Mouse (Mus musculus): ENCODE results near the gene Tmem223.

- no peak for TF ChIP-seq CTCF (IDR thresholded peaks at IDR 0.05; ENCODE audit: insufficient read depth, low read length)
- TF ChIP-seq POLR2A (IDR thresholded peaks at IDR 0.05; ENCODE audit: borderline replicate concordance, extremely low read depth, low read depth, low read length) = peak; percentile 96
Measured at GRCm38 (mm10) chr19:8741243-8741869, 29.4 kb upstream of the Tmem223 start, which contains the start of gene Stx5a.
